Mouse (Mus musculus) testis, adult 2 months (tissue): ENCODE measurements around the gene Matk. TPM values are rescaled to one million over a fixed set of nuclear protein-coding genes. Genes with fewer than 3 reads are reported as not detected.

Experiments
- H3K27ac ChIP-seq: fragments of 200-500 bp; 2 replicates; pipeline ENCODE4 v1.5.1; 2012; ENCODE audit warnings: low read depth, low read length; ENCODE audit not compliant: control insufficient read depth, insufficient read depth
- H3K27me3 ChIP-seq: fragments of 200-500 bp; 2 replicates; pipeline ENCODE4 v1.6.1; 2012; ENCODE audit warnings: mild to moderate bottlenecking, low read length, moderate library complexity; ENCODE audit not compliant: control insufficient read depth, insufficient read depth
- H3K36me3 ChIP-seq: fragments of 200-500 bp; 2 replicates; pipeline ENCODE4 v1.6.1; 2012; ENCODE audit warnings: mild to moderate bottlenecking, low read length; ENCODE audit not compliant: control insufficient read depth, insufficient read depth
- H3K4me1 ChIP-seq: fragments of 200-500 bp; 2 replicates; pipeline ENCODE4 v1.6.1; 2012; ENCODE audit warnings: low read length; ENCODE audit not compliant: control insufficient read depth, insufficient read depth
- H3K4me3 ChIP-seq: fragments of 200-500 bp; 2 replicates; pipeline ENCODE4 v1.5.1; 2012; ENCODE audit warnings: low read depth, mild to moderate bottlenecking, low read length, moderate library complexity, mixed read lengths; ENCODE audit not compliant: control insufficient read depth
- CTCF ChIP-seq: fragments of 200-500 bp; IDR thresholded peaks from 2 replicates; pipeline ENCODE4 v1.5.1; 2012; ENCODE audit warnings: low read depth, mild to moderate bottlenecking, inconsistent platforms, low read length, moderate library complexity; ENCODE audit not compliant: control insufficient read depth, insufficient read depth, insufficient replicate concordance
- POLR2A ChIP-seq: fragments of 200-500 bp; IDR thresholded peaks from 2 replicates; pipeline ENCODE4 v1.6.1; 2012; ENCODE audit warnings: low read depth, mild to moderate bottlenecking, inconsistent platforms, low read length, moderate library complexity; ENCODE audit not compliant: control insufficient read depth
- polyA plus RNA-seq: library from polyadenylated mRNA; depleted of rRNA; stranded (reverse); fragments of >200 nt; gene quantifications from 2 replicates; pipeline ENCODE4 v1.2.3, GENCODE M21; 2012; rRNA removed

Gene Matk
- polyA plus RNA-seq, 1 experiment = 3.0 TPM

GRCm38 (mm10) chr10:81305663-81306062 lies 52.9 kb downstream of the Matk start:
- H3K4me1 ChIP-seq = no peaks in the 10 kb centered on the region; the same call in 1 of the 2 replicates
- TF ChIP-seq CTCF (no peak), POLR2A (0 out of 2 replicates have a peak, but pooled peaks have one; percentile 18)
- H3K27me3 ChIP-seq = no peaks in the 10 kb centered on the region
- no peak overlapping the region for H3K4me3 ChIP-seq
- no peak overlapping the region for H3K27ac ChIP-seq
- no peaks in the 10 kb centered on the region for H3K36me3 ChIP-seq

GRCm38 (mm10) chr10:81306173-81306668 lies 53.5 kb downstream of the Matk start:
- H3K27ac ChIP-seq = no peak overlapping the region
- H3K4me3 ChIP-seq = no peak overlapping the region
- H3K4me1 ChIP-seq = no peaks in the 10 kb centered on the region; the same call in 1 of the 2 replicates
- no peaks in the 10 kb centered on the region for H3K36me3 ChIP-seq
- TF ChIP-seq CTCF (no peak), POLR2A (no peak)
- H3K27me3 ChIP-seq = no peaks in the 10 kb centered on the region

- no peak overlapping the region for H3K4me3 ChIP-seq
- no peaks in the 10 kb centered on the region for H3K27me3 ChIP-seq
- H3K4me1 ChIP-seq = no peaks in the 10 kb centered on the region; the same call in 1 of the 2 replicates
- TF ChIP-seq POLR2A = no peak
- TF ChIP-seq CTCF = no peak
- H3K27ac ChIP-seq = no peak overlapping the region
- no peaks in the 10 kb centered on the region for H3K36me3 ChIP-seq
Observed at GRCm38 (mm10) chr10:81306837-81307682, 54.3 kb downstream of the Matk start.

- Histone ChIP-seq H3K27me3 (no peaks in the 10 kb centered on the region), H3K36me3 (no peaks in the 10 kb centered on the region), H3K4me1 (no peaks in the 10 kb centered on the region; the same call in 1 of the 2 replicates), H3K4me3 (no peak overlapping the region), H3K27ac (no peak overlapping the region)
- TF ChIP-seq CTCF (no peak), POLR2A (no peak)
Observed at GRCm38 (mm10) chr10:81309571-81309970, 56.8 kb downstream of the Matk start.

Other genes with a start within 250 kb of the Matk start
- gene Gng7, start 238.0 kb upstream of the Matk start, polyA plus RNA-seq = 1.0 and 1.6 TPM in 2 replicates
- gene Diras1, start 227.3 kb upstream of the Matk start, polyA plus RNA-seq = 0.95 and 1.4 TPM in 2 replicates
- 39.6 and 46.3 TPM in 2 replicates for gene Slc39a3, start 215.5 kb upstream of the Matk start, polyA plus RNA-seq
- 203 and 224 TPM in 2 replicates for gene Sgta, start 192.8 kb upstream of the Matk start, polyA plus RNA-seq
- 318 and 378 TPM in 2 replicates for gene Thop1, start 182.9 kb upstream of the Matk start, polyA plus RNA-seq
- gene Creb3l3, start 154.1 kb upstream of the Matk start, polyA plus RNA-seq = 0.40 and 0.70 TPM in 2 replicates
- gene Map2k2, start 147.0 kb upstream of the Matk start, polyA plus RNA-seq = 147 and 192 TPM in 2 replicates
- gene Zbtb7a, start 117.7 kb upstream of the Matk start, polyA plus RNA-seq = 5.6 and 6.0 TPM in 2 replicates
- 164 and 184 TPM in 2 replicates for gene Pias4, start 85.0 kb upstream of the Matk start, polyA plus RNA-seq
- gene Eef2, start 76.3 kb upstream of the Matk start, polyA plus RNA-seq = 1,507 and 1,673 TPM in 2 replicates
- 52.6 and 61.6 TPM in 2 replicates for gene Dapk3, start 69.9 kb upstream of the Matk start, polyA plus RNA-seq
- gene 4930442H23Rik, start 69.1 kb upstream of the Matk start, polyA plus RNA-seq = 1.4 and 1.8 TPM in 2 replicates
- not detected in 2 replicates for gene Nmrk2, start 50.9 kb upstream of the Matk start, polyA plus RNA-seq
- gene Atcay, start 22.1 kb upstream of the Matk start, polyA plus RNA-seq = 0.25 and 0.26 TPM in 2 replicates
- gene Zfr2, start 19.8 kb upstream of the Matk start, polyA plus RNA-seq = 11.6 and 12.5 TPM in 2 replicates
- gene Mrpl54, start 14.0 kb downstream of the Matk start, polyA plus RNA-seq = 181 and 261 TPM in 2 replicates
- gene Apba3, start 14.0 kb downstream of the Matk start, polyA plus RNA-seq = 53.5 and 77.2 TPM in 2 replicates
- 0.56 and 0.99 TPM in 2 replicates for gene Tjp3, start 38.6 kb downstream of the Matk start, polyA plus RNA-seq
- gene Pip5k1c, start 40.0 kb downstream of the Matk start, polyA plus RNA-seq = 10.1 and 10.4 TPM in 2 replicates
- gene Cactin, start 68.2 kb downstream of the Matk start, polyA plus RNA-seq = 13.4 and 16.5 TPM in 2 replicates
- gene Tbxa2r, start 75.8 kb downstream of the Matk start, polyA plus RNA-seq = 0.47 and 0.91 TPM in 2 replicates
- gene Gipc3, start 90.3 kb downstream of the Matk start, polyA plus RNA-seq = 3.3 and 4.1 TPM in 2 replicates
- 23.0 and 27.7 TPM in 2 replicates for gene Hmg20b, start 97.5 kb downstream of the Matk start, polyA plus RNA-seq
- gene Mfsd12, start 104.6 kb downstream of the Matk start, polyA plus RNA-seq = 33.1 and 39.7 TPM in 2 replicates
- 273 and 296 TPM in 2 replicates for gene 4930404N11Rik, start 112.9 kb downstream of the Matk start, polyA plus RNA-seq
- gene Fzr1, start 125.6 kb downstream of the Matk start, polyA plus RNA-seq = 161 and 178 TPM in 2 replicates
- gene Dohh, start 131.5 kb downstream of the Matk start, polyA plus RNA-seq = 38.5 and 46.3 TPM in 2 replicates
- 1.2 and 1.6 TPM in 2 replicates for gene Gm48551, start 131.5 kb downstream of the Matk start, polyA plus RNA-seq
- 0.65 TPM in 1 of 2 replicates, not detected in the other for gene Gm48552, start 136.1 kb downstream of the Matk start, polyA plus RNA-seq
- 3,568 and 3,612 TPM in 2 replicates for gene Smim24, start 140.1 kb downstream of the Matk start, polyA plus RNA-seq
- gene Nfic, start 202.7 kb downstream of the Matk start, polyA plus RNA-seq = 9.8 and 9.9 TPM in 2 replicates
- 147 and 163 TPM in 2 replicates for gene Celf5, start 229.8 kb downstream of the Matk start, polyA plus RNA-seq
- 70.4 and 71.3 TPM in 2 replicates for gene Ncln, start 243.5 kb downstream of the Matk start, polyA plus RNA-seq
- gene S1pr4, start 247.2 kb downstream of the Matk start, polyA plus RNA-seq = 0.04 and 0.13 TPM in 2 replicates